ENCODE assay signal across 8 mouse cellular contexts in genomic region chr19:57198029-57198428, GRCm38 (mm10).
DNase-seq lines count a peak whose midpoint lies in the region; ATAC-seq and TF ChIP-seq lines count a peak whose summit lies in the region.

No protein-coding gene starts in this region.

- peak overlapping the region; percentile 64; the same call in 1 of the 2 replicates for H3K9ac ChIP-seq in heart, embryonic 14.5 days (ENCODE audit: low read length)
- H3K9ac ChIP-seq in embryonic facial prominence, embryonic 15.5 days = no peak overlapping the region
- H3K9ac ChIP-seq in midbrain, embryonic 13.5 days (replicated peaks) = peak overlapping the region; percentile 5; the same call in 1 of the 2 replicates

- peak overlapping the region; percentile 56 for H3ac ChIP-seq in C2C12 (ENCODE audit: control insufficient read depth, insufficient read length, low read depth)

- peak overlapping the region; percentile 68 for H3K4me2 ChIP-seq in heart, embryonic 14.5 days (ENCODE audit: low read length)
- peak overlapping the region; percentile 80 for H3K4me2 ChIP-seq in embryonic facial prominence, embryonic 15.5 days (replicated peaks)
- H3K4me2 ChIP-seq in midbrain, embryonic 13.5 days (replicated peaks) = peak overlapping the region; percentile 78; the same call in 1 of the 2 replicates

- no peak for DNase-seq in heart, postnatal 25 days (ENCODE audit: low spot score)
- no peak for DNase-seq in ovary, postnatal 14 days (ENCODE audit: low spot score)
- no peak for DNase-seq in thymus, postnatal 0 days (ENCODE audit: low spot score)
- DNase-seq in embryo, embryonic 10.5 days (ENCODE audit: low spot score) = no peak

- peaks cover 56% of the 10 kb centered on the region for H3K79me2 ChIP-seq in C2C12 (ENCODE audit: control insufficient read depth, insufficient read depth)

- TF ChIP-seq CTCF in C2C12 (IDR thresholded peaks at IDR 0.05; ENCODE audit: control insufficient read depth, insufficient read depth, insufficient read length) = no peak

- H3K27me3 ChIP-seq in heart, embryonic 14.5 days (ENCODE audit: control insufficient read depth, insufficient read depth, low read length) = no peaks in the 10 kb centered on the region
- H3K27me3 ChIP-seq in C2C12 (ENCODE audit: control insufficient read depth, insufficient read depth, insufficient read length) = no peaks in the 10 kb centered on the region
- H3K27me3 ChIP-seq in embryonic facial prominence, embryonic 15.5 days = peaks cover 25% of the 10 kb centered on the region
- H3K27me3 ChIP-seq in midbrain, embryonic 13.5 days = peaks cover 21% of the 10 kb centered on the region

- H3K36me3 ChIP-seq in heart, embryonic 14.5 days (ENCODE audit: control insufficient read depth, insufficient read depth, low read length) = no peaks in the 10 kb centered on the region
- no peaks in the 10 kb centered on the region for H3K36me3 ChIP-seq in C2C12 (ENCODE audit: control insufficient read depth, insufficient read depth)
- no peaks in the 10 kb centered on the region for H3K36me3 ChIP-seq in embryonic facial prominence, embryonic 15.5 days
- no peaks in the 10 kb centered on the region for H3K36me3 ChIP-seq in midbrain, embryonic 13.5 days

- H3K9me3 ChIP-seq in heart, embryonic 14.5 days (ENCODE audit: control insufficient read depth, low read length) = no peaks in the 10 kb centered on the region
- H3K9me3 ChIP-seq in embryonic facial prominence, embryonic 15.5 days (replicated peaks) = no peaks in the 10 kb centered on the region
- H3K9me3 ChIP-seq in midbrain, embryonic 13.5 days = no peaks in the 10 kb centered on the region

- intact Hi-C loops in heart, postnatal 25 days (cut with DNase I) = loop anchor here (5.0 kb wide), 1 partner anchor 114 kb away; the partner anchor contains the start of gene Ablim1

- peaks cover 53 to 77% of the 10 kb centered on the region in 2 experiments for H3K4me1 ChIP-seq in heart, embryonic 14.5 days (ENCODE audit: control insufficient read depth in 2 of 2, insufficient read depth in 2 of 2, low read length in 2 of 2)
- peaks cover 40% of the 10 kb centered on the region for H3K4me1 ChIP-seq in embryonic facial prominence, embryonic 15.5 days
- H3K4me1 ChIP-seq in midbrain, embryonic 13.5 days (replicated peaks) = peaks cover 37% of the 10 kb centered on the region

- peak overlapping the region; percentile 61 to 70 for H3K27ac ChIP-seq in heart, embryonic 14.5 days (replicated peaks in 1 of 2; ENCODE audit: control insufficient read depth in 1 of 2, insufficient read depth in 1 of 2, low read depth in 2 of 2, low read length in 2 of 2)
- H3K27ac ChIP-seq in embryonic facial prominence, embryonic 15.5 days (replicated peaks) = peak overlapping the region; percentile 51; the same call in 1 of the 2 replicates
- H3K27ac ChIP-seq in midbrain, embryonic 13.5 days = peak overlapping the region; percentile 54

- H3K79me3 ChIP-seq in C2C12 (ENCODE audit: low read depth) = peaks cover 8% of the 10 kb centered on the region

- ATAC-seq in heart, embryonic 14.5 days (ENCODE audit: insufficient number of reproducible peaks, insufficient read depth, low FRiP score, low read depth) = no peak
- no peak for ATAC-seq in embryonic facial prominence, embryonic 15.5 days (ENCODE audit: insufficient number of reproducible peaks, low FRiP score, low TSS enrichment, low read depth)
- 0 out of 2 replicates have a peak, but pooled peaks have one; percentile 18 for ATAC-seq in midbrain, embryonic 13.5 days

- WGBS in heart, embryonic 14.5 days = 29% methylated on average over 5 of the region's 5 CpGs
- WGBS in embryonic facial prominence, embryonic 15.5 days = 43% methylated on average over 5 of the region's 5 CpGs
- 55% methylated on average over 5 of the region's 5 CpGs for WGBS in midbrain, embryonic 13.5 days

- H3K4me3 ChIP-seq in heart, embryonic 14.5 days (ENCODE audit: control insufficient read depth in 1 of 2, insufficient read depth in 1 of 2, low read depth in 1 of 2, low read length in 2 of 2) = peak overlapping the region in 1 of 2 experiments; percentile 44; a peak in 1 of 4 replicates
- no peak overlapping the region for H3K4me3 ChIP-seq in C2C12 (ENCODE audit: insufficient read depth, poor library complexity, severe bottlenecking)
- 0 out of 2 replicates have a peak overlapping the region, but pooled peaks have one; percentile 48 for H3K4me3 ChIP-seq in embryonic facial prominence, embryonic 15.5 days (replicated peaks)
- no peak overlapping the region for H3K4me3 ChIP-seq in midbrain, embryonic 13.5 days (replicated peaks)

TF ChIP-seq in C2C12, 6 proteins besides CTCF, POLR2A, EP300 and RAD21:
- TF ChIP-seq CEBPB (IDR thresholded peaks at IDR 0.05; ENCODE audit: low read depth) (no peak), MYOG (IDR thresholded peaks at IDR 0.05; ENCODE audit: control insufficient read depth, extremely low read depth, insufficient read length) (no peak), USF1 (IDR thresholded peaks at IDR 0.05; ENCODE audit: low read depth) (no peak), MYOD1 (IDR thresholded peaks at IDR 0.05; ENCODE audit: control insufficient read depth, insufficient read length, low read depth) (no peak), FOSL1 (IDR thresholded peaks at IDR 0.05; ENCODE audit: insufficient read depth, low read length, poor library complexity, severe bottlenecking) (no peak), MAX (IDR thresholded peaks at IDR 0.05) (no peak)
TF ChIP-seq in C2C12: peak in this region for 0.
